Mouse (Mus musculus): Measurements from ENCODE around the gene Galnt2.

DNA sequence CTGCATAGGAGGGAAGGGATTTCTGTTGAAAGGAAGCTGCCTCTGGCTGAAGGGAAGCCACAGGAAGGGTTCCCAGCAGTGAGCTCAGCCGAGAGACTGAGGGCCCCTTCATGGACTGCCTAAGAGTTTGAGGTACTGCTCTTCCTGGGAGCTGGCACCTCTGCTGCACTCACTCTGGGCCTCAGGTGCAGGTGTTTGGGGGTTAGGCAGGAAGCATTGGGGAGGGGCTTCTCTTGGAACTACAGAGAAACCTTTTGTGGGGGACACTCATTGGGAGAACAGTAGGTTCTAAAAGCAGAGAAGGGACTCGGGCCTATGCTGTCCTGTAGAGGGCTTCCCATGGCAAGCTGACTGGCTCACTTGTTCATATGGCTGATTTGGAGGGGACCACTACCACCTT, 3.3 kb downstream of the Galnt2 start:
- TF ChIP-seq EP300 (IDR thresholded peaks at IDR 0.05; ENCODE audit: insufficient read depth, low read depth, low read length) (no peak), CTCF (IDR thresholded peaks at IDR 0.05; ENCODE audit: low read depth, low read length) (no peak)

All from ES-Bruce4 (cell line).